Mouse (Mus musculus): Measurements from ENCODE around the gene Kif21a.

Kif21a gene

DNA sequence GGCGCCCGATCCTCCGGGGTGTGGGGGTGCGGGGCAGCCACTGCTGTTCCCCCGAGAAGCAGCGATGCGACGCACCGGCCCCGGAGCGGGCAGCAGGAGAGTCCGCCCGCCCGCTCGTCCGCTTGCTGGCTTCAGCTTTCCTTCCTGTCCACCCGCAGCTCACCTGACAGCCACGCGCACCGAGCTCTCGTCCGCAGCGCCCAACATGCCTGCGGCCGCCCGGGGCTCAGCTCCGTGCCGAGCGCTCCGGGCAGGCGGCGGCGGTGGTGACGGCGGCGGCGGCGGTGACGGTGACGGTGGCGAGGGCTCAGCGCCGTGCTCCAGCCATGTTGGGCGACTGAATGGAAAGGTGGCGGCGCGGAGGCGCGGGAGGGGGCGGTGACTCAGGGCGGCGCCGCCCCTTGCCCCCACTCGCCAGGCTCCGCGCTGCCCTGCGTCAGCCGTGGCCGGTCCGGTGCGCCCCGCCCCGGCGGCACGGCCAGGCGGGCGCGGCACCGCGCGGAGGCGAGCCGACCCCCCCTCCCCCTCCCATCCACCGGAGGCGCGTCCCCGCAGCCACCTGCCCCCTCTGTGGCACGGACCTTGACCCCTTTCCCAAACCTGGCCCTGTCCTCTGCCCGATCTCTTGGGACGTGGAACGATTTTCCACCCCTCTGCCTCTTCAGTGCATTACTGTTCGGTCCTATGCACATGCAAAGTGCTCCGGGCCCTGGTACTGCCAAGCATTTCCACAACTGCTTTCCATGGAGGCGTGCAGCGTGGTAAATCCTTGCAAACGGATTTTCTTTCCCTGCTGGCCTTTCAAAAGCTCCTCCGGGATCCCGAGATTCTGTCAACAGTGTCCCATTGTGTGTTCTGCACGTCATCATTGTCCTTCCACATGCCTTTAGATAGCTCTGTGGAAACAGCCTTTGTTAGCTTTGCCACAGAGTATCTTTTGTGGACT is at the start of gene Kif21a:
Gene Kif21a, minus strand, starts transcription at position 453 of the 946 bp plus-strand sequence.
- DNase-seq (ENCODE audit: low spot score), result peak; percentile 63

DNA sequence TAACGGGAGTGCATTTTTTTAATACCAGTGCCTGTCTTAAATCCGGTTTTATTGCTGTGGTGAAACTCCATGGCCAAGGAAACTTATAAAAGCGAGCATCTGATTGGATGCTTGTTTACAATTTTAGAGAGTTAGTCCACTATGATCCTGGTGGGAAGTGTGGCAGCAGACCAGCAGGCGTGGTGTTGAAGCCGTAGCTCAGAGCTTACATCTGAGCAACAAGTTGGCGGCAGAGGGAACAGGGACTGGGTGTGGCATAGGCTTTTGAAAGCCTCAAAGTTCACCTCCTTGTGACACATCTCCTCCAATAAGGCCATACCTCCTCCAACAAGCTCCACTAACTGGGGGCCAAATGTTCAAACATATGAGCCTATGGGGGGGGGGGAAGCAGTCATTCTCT is 46.9 kb upstream of the Kif21a start:
- no peak for DNase-seq (ENCODE audit: low spot score)

DNA sequence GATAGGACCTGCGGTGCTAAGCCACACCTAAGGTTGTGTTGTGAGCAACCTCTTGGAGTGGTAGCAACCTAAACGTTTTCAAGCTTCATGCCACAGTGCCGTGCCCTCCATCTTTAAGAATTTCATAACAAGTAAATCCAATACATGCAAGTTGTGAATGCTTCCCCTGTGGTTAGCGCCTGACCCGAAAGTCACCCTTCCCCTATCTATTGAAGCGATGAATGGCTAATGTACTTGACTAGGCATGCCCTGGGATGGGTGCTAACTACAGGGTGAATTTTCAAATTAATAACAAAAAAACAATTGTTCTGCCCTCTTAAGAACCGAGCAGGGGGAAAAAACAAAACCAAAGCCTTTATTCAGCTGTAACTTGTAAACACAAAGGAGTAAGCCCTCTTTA is 39.7 kb upstream of the Kif21a start:
- DNase-seq (ENCODE audit: low spot score), result no peak

DNA sequence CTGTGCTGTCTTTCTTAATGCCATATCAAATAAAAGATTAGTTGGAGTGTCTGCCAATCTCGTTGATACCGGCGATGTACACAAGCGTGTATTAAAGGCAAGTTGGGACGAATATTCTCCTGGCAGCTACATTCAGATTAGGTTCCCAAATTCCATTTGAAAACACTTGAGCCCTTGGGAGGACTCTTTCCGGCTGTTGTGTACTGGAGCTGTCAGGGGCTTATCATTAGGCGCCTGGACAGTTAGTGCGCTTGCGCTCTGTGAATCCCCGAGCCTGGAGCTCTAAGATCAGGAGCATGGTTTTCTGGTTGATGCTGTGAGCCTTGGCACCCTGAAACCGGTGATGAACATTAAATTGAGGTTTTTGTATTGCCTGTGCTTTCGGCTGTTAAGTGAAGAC is 38.3 kb upstream of the Kif21a start:
- DNase-seq (ENCODE audit: low spot score), result no peak

DNA sequence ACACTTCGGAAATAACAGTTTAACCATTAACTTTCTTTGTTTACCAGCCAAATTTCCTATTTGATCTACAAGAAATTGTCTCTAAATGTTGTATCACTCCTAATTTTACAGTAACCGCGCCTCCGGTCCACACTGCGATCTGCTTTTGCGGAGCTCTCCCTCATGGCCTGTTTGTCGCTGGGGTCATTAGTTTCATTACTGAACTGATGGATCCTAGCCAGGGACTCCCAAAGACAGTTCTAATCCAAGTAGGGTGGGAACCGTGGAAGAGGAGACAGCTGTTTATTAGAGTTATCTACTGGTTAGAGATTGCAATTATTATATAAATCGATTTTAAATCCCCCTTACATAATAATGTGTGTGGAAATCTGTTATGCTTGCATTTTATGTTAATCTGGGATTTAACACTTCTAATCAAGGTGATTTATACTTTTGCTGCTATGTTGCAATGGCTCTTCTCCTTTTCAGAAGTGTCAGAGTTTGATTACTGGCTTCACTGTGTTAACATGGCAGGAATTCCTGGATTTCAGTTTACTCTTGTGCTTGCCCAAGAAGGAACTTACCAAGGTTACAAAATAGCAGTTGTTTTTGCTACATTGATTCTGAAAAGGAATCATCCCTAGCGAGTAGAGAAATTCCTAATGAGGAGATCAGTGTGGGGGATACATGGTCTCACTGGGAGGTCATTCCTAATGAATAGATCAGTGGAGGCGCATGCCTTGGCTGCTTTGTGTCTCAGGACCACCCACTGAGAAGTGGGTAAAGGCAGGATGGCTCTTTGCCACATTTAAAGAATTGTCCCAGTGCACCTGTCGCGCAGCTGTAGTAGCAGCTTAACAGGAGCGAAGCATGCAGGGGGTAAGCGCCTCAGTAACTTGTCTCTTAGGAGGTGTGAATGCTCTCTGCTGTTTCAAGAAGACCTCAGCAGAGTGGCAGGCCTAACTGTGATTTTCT is 28.0 kb upstream of the Kif21a start:
- no peak for DNase-seq (ENCODE audit: low spot score)

DNA sequence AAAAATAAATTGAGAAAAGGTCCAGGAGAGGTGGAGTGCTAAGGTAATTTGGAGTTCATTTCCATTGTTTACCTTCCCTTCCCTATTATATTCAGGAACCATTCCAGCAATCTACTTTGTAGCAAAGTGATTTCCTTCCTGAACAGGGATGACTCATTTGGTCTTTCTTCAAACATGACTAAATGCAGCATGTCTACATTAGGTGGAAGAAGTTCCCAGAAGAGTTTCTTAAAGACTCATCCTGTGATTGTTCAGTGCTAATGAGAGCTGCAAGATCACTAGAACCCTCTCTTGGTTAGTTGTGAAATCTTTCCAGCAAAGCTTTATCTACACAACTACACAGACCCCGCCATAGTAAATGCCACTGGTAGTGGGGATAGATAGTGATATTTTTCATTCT is 22.7 kb upstream of the Kif21a start:
- no peak for DNase-seq (ENCODE audit: low spot score)

DNA sequence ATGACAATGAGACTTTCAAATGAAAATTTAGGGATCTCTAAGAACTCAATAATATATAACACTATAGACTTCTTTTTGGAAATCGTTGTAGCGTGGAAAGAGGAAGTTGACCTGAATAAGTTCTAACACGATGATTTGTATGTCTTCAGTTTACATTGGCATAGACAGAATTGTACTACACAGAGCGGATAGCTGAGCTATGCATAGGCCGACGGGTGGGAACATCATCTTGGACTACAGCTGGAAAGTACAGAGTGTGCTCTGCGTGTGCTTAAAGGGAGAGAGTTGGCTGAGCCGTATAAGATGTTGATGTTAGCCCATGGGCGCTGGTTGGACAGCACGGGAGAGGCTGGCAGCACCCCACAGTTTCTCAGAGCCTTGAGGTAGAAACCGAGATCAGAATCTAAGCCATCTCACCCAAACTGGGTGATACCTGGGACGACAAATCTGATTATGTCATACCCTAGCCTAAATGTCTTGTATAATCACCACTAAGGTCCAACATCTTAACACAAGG is 14.6 kb upstream of the Kif21a start:
- DNase-seq (ENCODE audit: low spot score), result no peak

DNA sequence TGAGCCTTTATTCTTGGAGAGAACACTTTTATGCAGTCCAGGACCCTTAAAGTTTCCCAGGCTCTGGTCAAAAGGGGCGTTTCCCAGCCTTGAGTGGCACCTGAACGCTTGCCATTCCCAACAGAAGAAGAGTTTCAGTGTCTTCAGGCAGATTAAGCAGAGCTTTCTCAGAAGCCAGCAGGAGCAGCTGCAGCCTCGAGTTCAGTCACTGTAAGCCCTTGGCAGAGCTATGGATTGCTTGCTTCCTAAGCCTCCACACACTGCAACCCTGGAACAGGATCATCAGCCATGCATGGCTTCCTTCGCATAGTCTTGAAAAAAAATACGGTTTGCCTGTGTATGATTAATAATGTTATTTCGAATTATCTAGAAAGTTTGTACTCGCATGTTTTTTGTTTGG is 14.1 kb upstream of the Kif21a start:
- DNase-seq (ENCODE audit: low spot score), result no peak

DNA sequence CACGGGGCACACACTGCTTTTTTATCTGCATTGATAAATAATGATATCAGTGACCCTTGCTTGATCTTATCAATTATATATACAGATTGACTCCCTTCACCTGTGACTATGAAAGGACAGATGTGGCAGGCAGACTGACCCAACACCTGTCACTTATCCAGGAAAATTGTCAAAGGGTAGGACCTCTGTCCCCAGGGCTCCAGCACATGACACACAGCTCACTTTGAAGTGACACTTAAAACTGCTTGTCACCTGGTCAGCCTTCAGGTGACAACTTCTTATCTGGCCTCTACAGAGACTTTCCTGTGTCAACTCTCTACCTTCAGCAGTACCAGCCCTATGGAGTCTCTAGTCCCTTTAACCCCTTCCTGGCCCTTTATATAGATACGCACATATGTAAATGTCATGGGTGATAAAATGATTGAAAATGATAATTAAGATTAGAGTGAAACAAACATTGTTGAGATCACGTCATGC is 7.2 kb upstream of the Kif21a start:
- DNase-seq (ENCODE audit: low spot score), result no peak

DNA sequence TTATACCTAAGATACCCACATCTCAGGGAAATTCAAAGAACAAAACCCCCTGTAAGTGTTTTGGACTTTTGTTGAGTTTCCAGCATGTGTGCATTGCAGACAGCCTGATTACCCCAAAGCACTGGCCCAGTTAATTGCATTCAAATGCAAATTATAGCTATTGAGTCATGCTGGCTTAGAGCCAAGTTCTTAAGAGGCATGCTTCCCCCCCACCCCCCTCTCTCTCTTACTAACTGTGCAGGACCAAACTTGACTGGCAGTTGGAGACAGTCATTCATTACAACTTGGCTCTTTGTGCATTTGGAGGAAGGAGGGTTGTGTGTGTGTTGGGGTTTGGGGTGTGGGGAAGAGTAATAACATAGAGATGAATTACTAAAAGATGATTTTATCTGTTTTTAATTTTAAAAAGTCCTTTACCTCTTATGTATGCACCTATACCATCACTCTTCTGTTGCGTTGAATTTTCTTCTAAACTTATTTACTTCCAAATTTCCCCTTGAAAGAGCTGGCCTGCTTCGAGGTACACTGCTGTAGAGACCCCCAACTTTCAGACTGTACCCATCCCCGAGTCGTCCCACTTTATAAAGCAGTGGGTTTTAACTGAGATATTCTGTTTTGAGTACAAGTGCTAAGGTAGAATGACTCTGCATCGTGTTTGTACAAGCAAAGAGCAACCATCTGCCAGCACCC is 6.6 kb upstream of the Kif21a start:
- no peak for DNase-seq (ENCODE audit: low spot score)

DNA sequence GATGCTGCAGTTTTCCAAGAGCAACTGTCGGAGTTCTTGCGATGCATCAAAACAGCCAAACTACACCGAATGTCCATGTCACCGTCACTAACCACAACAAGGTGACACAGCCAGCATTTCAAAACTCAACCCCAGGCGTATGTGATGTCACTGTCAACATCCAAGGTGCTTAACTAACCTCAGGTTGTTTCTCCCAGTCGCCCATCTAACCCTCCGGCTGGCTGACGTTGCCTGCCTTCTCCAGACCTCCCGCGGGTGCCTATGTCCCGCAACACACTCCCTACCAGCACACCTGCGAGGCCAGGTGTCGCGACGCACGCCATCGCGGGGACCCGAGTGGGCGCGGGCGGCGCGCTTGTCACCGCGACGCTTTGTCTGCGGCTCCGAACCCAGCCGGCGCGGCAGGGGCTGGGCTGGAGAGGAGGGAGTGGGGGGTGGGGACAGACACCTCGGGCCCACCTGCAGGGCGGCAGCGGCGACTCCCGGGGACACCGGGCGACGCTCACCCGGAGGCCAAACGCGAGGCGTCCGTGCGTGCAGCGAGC is 725 bp downstream of the Kif21a start:
- DNase-seq (ENCODE audit: low spot score), result peak; percentile 9

DNA sequence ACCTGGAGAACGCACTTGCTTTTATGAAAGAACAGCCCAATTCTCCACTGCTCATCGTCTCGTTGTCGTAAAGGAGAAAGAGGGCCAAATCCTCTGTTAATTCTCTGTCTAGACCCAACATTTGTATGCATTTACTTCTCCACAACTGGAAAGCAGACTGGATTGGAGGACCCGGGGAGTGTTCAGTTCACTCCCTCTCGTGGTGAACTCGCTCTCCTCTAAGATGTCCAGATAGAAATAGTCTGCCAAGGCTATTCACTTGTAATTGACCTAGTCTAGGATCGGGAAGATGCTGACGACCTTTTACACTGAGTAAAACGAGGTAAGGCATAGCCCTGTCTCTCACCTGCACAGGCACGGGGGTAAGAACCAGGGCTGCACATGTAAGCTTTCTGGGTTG is 2.1 kb downstream of the Kif21a start:
- no peak for DNase-seq (ENCODE audit: low spot score)

DNA sequence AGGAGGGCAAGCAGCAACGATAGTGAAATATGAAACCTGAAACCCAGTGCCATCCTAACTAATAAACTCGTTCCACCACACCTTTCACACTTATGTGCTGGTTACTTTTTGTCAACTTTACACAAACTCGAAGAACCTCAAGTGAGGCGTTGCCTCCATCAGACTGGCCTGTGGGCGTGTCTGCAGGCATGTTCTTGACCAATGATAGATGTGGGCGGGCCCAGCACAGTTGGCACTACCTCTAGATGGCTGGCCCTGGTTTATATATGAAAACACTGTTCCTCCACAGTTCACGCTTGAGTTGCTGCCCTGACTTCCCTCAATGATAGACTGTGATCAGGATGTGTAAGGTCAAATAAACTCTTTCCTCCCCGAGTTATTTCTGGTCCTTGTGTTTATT is 3.2 kb downstream of the Kif21a start:
- no peak for DNase-seq (ENCODE audit: low spot score)

DNA sequence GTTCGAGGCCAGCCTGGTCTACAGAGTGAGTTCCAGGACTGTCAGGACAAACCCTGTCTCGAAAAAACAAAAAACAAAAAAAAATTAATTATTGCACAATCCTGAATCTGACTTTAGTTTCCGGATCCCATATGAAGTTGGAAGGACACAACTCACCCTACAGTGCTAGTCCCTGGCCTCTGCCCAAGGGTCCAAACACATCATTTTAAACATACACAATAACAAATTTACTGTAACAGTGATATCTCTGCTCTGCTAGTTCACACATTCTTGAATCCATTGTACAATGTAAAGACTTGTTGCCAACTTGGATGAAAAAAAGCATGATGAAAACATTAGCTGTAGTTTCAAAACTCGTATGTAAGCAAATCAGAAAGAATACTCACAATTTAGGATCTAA is 6.5 kb downstream of the Kif21a start:
- DNase-seq (ENCODE audit: low spot score), result no peak

DNA sequence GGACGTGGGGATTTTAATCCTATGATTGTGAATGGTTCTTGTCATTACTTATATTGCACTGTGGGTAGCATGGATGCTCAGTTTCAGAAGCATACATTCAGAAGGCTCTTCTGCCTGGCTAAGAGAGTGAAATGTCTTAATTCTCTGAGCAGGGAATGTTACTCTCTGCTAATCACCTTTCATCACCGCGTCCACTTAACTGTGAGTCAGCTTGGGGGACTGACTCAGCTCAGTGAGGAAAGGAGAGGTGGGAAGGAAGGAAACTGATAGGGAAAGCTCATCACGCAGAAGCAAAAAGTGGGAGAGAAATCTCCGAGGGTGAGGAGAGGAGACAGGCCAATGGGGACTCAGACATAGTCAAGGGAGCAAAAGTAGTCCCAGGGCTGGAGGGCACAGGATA is 10.9 kb downstream of the Kif21a start:
- no peak for DNase-seq (ENCODE audit: low spot score)

DNA sequence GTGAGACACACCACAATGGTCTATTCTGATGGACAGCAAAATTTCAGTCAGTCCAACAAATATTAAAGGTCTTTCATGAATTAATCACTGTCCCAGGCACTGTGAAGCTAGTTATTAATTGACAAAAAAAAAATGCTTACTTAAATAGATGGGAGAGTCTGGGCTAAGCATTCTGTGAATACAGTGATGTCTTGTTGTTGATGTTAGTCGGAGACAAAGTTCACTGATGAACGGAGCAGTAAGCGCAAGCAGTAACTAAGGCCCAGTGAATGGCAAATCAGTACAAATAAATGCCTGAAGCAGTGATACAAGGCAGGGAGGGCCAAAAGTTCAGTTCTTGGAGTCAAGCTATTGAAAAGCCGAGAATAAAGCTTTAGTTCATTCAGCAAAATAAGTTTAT is 15.7 kb downstream of the Kif21a start:
- DNase-seq (ENCODE audit: low spot score), result no peak

DNA sequence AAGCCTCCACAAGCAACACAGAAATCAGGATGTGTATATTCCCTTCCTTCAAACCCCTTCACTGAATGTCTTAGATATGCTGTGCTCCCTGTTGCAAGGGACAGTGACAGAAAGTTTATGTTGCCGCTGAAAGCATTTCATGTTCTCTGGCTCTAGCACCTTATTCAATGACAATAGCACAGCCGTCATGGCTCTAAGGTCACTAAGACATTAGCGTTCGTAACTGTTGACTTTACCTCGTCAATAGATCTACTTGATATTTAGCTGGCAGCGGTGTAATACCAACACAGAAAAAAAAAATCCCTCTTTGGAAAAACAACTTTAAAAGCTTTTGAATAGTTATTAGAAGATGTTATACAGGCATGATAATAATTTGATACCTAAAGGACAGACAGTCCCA is 16.2 kb downstream of the Kif21a start:
- no peak for DNase-seq (ENCODE audit: low spot score)

DNA sequence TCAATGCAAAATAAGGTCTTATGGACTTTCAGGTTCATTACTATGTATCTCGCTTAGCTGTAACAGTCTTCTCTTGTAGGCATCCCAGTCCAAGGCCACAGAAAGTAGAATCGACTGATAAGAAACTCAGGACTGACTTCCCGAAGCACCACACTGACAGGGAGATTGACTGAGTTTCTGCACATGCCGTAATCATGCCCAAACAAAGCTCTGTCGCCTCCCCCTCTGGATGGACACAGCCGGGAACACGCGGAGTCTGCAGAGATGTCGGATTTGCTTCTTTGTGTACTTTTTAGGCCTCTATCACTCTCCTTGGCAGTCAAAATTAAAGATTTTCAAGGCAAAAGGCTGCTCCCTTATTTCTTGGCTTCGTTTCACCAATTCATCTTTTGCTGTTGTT is 20.8 kb downstream of the Kif21a start:
- no peak for DNase-seq (ENCODE audit: low spot score)

DNA sequence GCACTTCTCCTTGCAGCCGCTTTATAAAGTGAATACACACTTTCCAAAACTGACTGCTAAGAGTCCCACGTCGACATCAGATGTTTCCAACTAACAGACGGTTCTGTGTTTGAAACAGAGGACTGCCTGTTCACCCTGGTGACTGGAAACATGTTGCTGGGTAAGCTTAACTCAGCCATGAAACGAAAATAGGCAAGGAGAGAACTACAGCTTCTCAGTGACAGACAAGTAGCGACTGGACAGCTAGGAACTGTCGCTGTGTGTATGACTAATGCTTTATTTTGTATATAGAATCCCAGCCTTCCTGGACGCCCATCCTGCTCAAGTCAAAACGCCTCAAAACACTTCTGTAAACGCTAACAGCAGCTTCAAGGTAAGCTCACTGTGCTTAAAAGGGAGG is 21.3 kb downstream of the Kif21a start:
- no peak for DNase-seq (ENCODE audit: low spot score)

DNA sequence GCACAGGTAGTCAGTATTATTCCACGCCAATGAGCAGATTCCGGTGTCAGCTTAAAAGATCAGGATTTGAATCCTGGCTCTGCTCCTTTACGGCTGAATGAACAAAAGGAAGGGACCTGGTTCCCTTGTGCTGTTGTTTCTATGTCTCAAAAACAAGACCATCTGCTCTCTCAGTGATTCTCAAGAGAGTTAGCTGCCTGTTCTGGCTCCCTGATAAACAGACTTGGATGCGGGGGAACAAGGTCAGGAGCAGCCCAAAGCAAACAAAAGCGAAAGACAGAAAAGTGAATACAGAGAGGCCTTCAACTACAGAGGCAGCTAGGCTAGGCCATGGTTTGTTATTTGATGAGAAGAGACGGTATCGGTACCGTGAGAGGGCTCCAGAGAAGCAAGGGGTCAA is 27.5 kb downstream of the Kif21a start:
- DNase-seq (ENCODE audit: low spot score), result no peak

DNA sequence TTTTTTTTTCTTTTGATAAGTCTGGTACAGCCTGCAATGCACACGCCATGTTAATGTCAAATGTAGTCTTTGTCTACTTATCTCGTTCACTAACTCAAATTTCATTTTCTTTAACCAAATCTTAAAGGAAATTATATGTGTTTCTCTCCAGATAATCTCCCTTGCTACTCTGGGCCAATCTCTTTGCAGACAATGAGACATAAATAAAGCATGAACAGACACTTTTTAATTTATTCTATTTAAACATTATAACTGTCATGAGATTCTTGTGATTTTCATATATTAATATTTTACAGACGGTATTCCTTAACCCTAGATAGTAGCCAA is 30.9 kb downstream of the Kif21a start:
- no peak for DNase-seq (ENCODE audit: low spot score)
